Mouse (Mus musculus) myocyte (in vitro differentiated cells): Measurements from ENCODE around the gene Kalrn. TPM values are rescaled to one million over a fixed set of nuclear protein-coding genes. Genes with fewer than 3 reads are reported as not detected.

Experiments
- H3K27me3 ChIP-seq: one replicate; pipeline ENCODE4 v1.6.1; 2011; ENCODE audit not compliant: control insufficient read depth, insufficient read depth, insufficient read length
- H3K36me3 ChIP-seq: one replicate; pipeline ENCODE4 v1.6.1; 2011; ENCODE audit not compliant: control insufficient read depth, insufficient read depth
- H3K4me2 ChIP-seq: one replicate; pipeline ENCODE4 v1.6.1; 2011; ENCODE audit warnings: low read depth, control low read depth
- H3K4me3 ChIP-seq: one replicate; pipeline ENCODE4 v1.5.1; 2011; ENCODE audit warnings: mild to moderate bottlenecking, control low read depth, moderate library complexity
- H3K79me2 ChIP-seq: one replicate; pipeline ENCODE4 v1.6.1; 2011; ENCODE audit not compliant: control insufficient read depth, insufficient read depth
- H3ac ChIP-seq: one replicate; pipeline ENCODE4 v1.6.1; 2011; ENCODE audit not compliant: control insufficient read depth, insufficient read length
- CEBPB ChIP-seq: IDR thresholded peaks from 2 replicates; pipeline ENCODE4 v1.6.1; 2011; ENCODE audit warnings: mild to moderate bottlenecking, moderate library complexity; ENCODE audit not compliant: poor library complexity, insufficient read depth, severe bottlenecking
- E2F4 ChIP-seq: IDR thresholded peaks from one replicate; pipeline ENCODE4 v1.6.1; 2011; ENCODE audit warnings: mild to moderate bottlenecking, control low read depth, moderate library complexity; ENCODE audit not compliant: insufficient read depth
- MAX ChIP-seq: IDR thresholded peaks from one replicate; pipeline ENCODE4 v1.6.1; 2011; ENCODE audit warnings: low read depth, mild to moderate bottlenecking, control low read depth
- MYOD1 ChIP-seq, 3 experiments: IDR thresholded peaks; one replicate each; pipeline ENCODE4 v1.6.1; 2011; ENCODE audit warnings: control low read depth in 2 of 3, low read depth in 2 of 3, mild to moderate bottlenecking in 2 of 3, moderate library complexity in 1 of 3; ENCODE audit not compliant: insufficient read length in 2 of 3, control insufficient read depth in 1 of 3
- MYOG ChIP-seq, 3 experiments: IDR thresholded peaks; one replicate each; pipeline ENCODE4 v1.6.1; 2011; ENCODE audit warnings: control low read depth in 2 of 3, low read depth in 2 of 3, mild to moderate bottlenecking in 2 of 3; ENCODE audit not compliant: insufficient read length in 2 of 3, control insufficient read depth in 1 of 3, insufficient read depth in 1 of 3
- POLR2A ChIP-seq: IDR thresholded peaks from one replicate; pipeline ENCODE4 v1.6.1; 2011; ENCODE audit warnings: low read depth, mild to moderate bottlenecking, control low read depth, moderate library complexity; ENCODE audit not compliant: insufficient read length
- POLR2AphosphoS2 ChIP-seq: IDR thresholded peaks from one replicate; pipeline ENCODE4 v1.6.1; 2011; ENCODE audit warnings: low read depth, control low read depth; ENCODE audit not compliant: insufficient read length
- REST ChIP-seq: IDR thresholded peaks from one replicate; pipeline ENCODE4 v1.6.1; 2011; ENCODE audit warnings: mild to moderate bottlenecking, control low read depth, moderate library complexity; ENCODE audit not compliant: insufficient read depth, insufficient read length
- SRF ChIP-seq: IDR thresholded peaks from one replicate; pipeline ENCODE4 v1.6.1; 2011; ENCODE audit warnings: low read depth; ENCODE audit not compliant: control insufficient read depth, insufficient read length
- TCF12 ChIP-seq: IDR thresholded peaks from one replicate; pipeline ENCODE4 v1.6.1; 2011; ENCODE audit warnings: mild to moderate bottlenecking, control low read depth; ENCODE audit not compliant: poor library complexity, insufficient read depth, severe bottlenecking
- TCF3 ChIP-seq: IDR thresholded peaks from one replicate; pipeline ENCODE4 v1.6.1; 2011; ENCODE audit warnings: low read depth, control low read depth; ENCODE audit not compliant: insufficient read length
- USF1 ChIP-seq: IDR thresholded peaks from one replicate; pipeline ENCODE4 v1.6.1; 2011; ENCODE audit warnings: low read depth, mild to moderate bottlenecking, control low read depth, moderate library complexity
- polyA plus RNA-seq: library from polyadenylated mRNA; unstranded; fragments of >200 nt; fragmentation: generic; extraction: Trizol; gene quantifications from one replicate; pipeline ENCODE4 v1.2.1, GENCODE M21; 2012; ENCODE audit warnings: missing spikeins

Gene Kalrn
- polyA plus RNA-seq, 1 experiment: 5.5 TPM

GRCm38 (mm10) chr16:34355547-34355946 is 217.8 kb downstream of the Kalrn start:
- H3K4me2 ChIP-seq: no peak overlapping the region
- H3ac ChIP-seq: no peak overlapping the region
- H3K4me3 ChIP-seq: no peak overlapping the region
- TF ChIP-seq SRF (no peak), POLR2A (no peak), CEBPB (no peak)
- no peaks in the 10 kb centered on the region for H3K79me2 ChIP-seq
- H3K36me3 ChIP-seq: no peaks in the 10 kb centered on the region
- H3K27me3 ChIP-seq: no peaks in the 10 kb centered on the region

GRCm38 (mm10) chr16:34354042-34354441 is 219.3 kb downstream of the Kalrn start:
- Histone ChIP-seq H3ac (no peak overlapping the region), H3K4me2 (no peak overlapping the region), H3K79me2 (no peaks in the 10 kb centered on the region), H3K4me3 (no peak overlapping the region), H3K27me3 (no peaks in the 10 kb centered on the region), H3K36me3 (no peaks in the 10 kb centered on the region)
- TF ChIP-seq USF1 (no peak), TCF3 (no peak), POLR2AphosphoS2 (no peak), POLR2A (no peak), E2F4 (no peak), TCF12 (no peak), CEBPB (no peak), MYOD1 (IDR thresholded peaks at IDR 0.05; ENCODE audit: control insufficient read depth in 1 of 3, insufficient read length in 2 of 3, low read depth in 2 of 3) (no peak), SRF (no peak)

GRCm38 (mm10) chr16:34352747-34353146 is 220.6 kb downstream of the Kalrn start:
- no peak overlapping the region for H3K4me2 ChIP-seq
- H3K36me3 ChIP-seq: no peaks in the 10 kb centered on the region
- no peak overlapping the region for H3ac ChIP-seq
- no peak overlapping the region for H3K4me3 ChIP-seq
- TF ChIP-seq MYOG (IDR thresholded peaks at IDR 0.05; ENCODE audit: control insufficient read depth in 1 of 3, insufficient read depth in 1 of 3, insufficient read length in 2 of 3, low read depth in 2 of 3): no peak
- TF ChIP-seq E2F4: no peak
- no peak for TF ChIP-seq POLR2AphosphoS2
- no peak for TF ChIP-seq CEBPB
- TF ChIP-seq POLR2A: no peak
- TF ChIP-seq MAX: no peak
- no peak for TF ChIP-seq MYOD1 (IDR thresholded peaks at IDR 0.05; ENCODE audit: control insufficient read depth in 1 of 3, insufficient read length in 2 of 3, low read depth in 2 of 3)
- TF ChIP-seq USF1: no peak
- TF ChIP-seq TCF12: no peak
- no peak for TF ChIP-seq SRF
- TF ChIP-seq TCF3: no peak
- TF ChIP-seq REST: no peak
- no peaks in the 10 kb centered on the region for H3K27me3 ChIP-seq
- H3K79me2 ChIP-seq: no peaks in the 10 kb centered on the region

GRCm38 (mm10) chr16:34351575-34352150 is 221.7 kb downstream of the Kalrn start:
- Histone ChIP-seq H3ac (no peak overlapping the region), H3K4me2 (no peak overlapping the region), H3K36me3 (no peaks in the 10 kb centered on the region), H3K27me3 (no peaks in the 10 kb centered on the region), H3K79me2 (no peaks in the 10 kb centered on the region), H3K4me3 (no peak overlapping the region)
- TF ChIP-seq MAX: no peak
- TF ChIP-seq MYOD1 (IDR thresholded peaks at IDR 0.05; ENCODE audit: control insufficient read depth in 1 of 3, insufficient read length in 2 of 3, low read depth in 2 of 3): no peak
- TF ChIP-seq TCF12: no peak
- TF ChIP-seq SRF: no peak
- TF ChIP-seq POLR2A: no peak
- TF ChIP-seq POLR2AphosphoS2: no peak
- no peak for TF ChIP-seq E2F4

GRCm38 (mm10) chr16:34347574-34347973 is 225.8 kb downstream of the Kalrn start:
- H3K36me3 ChIP-seq: no peaks in the 10 kb centered on the region
- no peak overlapping the region for H3ac ChIP-seq
- no peaks in the 10 kb centered on the region for H3K27me3 ChIP-seq
- H3K4me3 ChIP-seq: no peak overlapping the region
- H3K4me2 ChIP-seq: no peak overlapping the region
- no peak for TF ChIP-seq TCF3
- no peak for TF ChIP-seq USF1
- TF ChIP-seq TCF12: no peak
- TF ChIP-seq SRF: no peak
- no peak for TF ChIP-seq MYOG (IDR thresholded peaks at IDR 0.05; ENCODE audit: control insufficient read depth in 1 of 3, insufficient read depth in 1 of 3, insufficient read length in 2 of 3, low read depth in 2 of 3)
- TF ChIP-seq REST: no peak
- TF ChIP-seq POLR2A: no peak
- TF ChIP-seq POLR2AphosphoS2: no peak
- no peak for TF ChIP-seq E2F4
- no peak for TF ChIP-seq MYOD1 (IDR thresholded peaks at IDR 0.05; ENCODE audit: control insufficient read depth in 1 of 3, insufficient read length in 2 of 3, low read depth in 2 of 3)
- no peak for TF ChIP-seq MAX
- no peak for TF ChIP-seq CEBPB
- no peaks in the 10 kb centered on the region for H3K79me2 ChIP-seq
